Mouse (Mus musculus): ENCODE data around the gene Fgfr2.

- TF ChIP-seq CTCF (IDR thresholded peaks at IDR 0.05; ENCODE audit: insufficient read depth, low read length) (no peak), POLR2A (IDR thresholded peaks at IDR 0.05; ENCODE audit: borderline replicate concordance, extremely low read depth, low read depth, low read length) (no peak)
These were observed 2580.0 kb downstream of the Fgfr2 start for GRCm38 (mm10) chr7:130543181-130543580.
